Mouse (Mus musculus): ENCODE measurements at regions not wholly inside any gene's neighbourhood (a gene's known extent, or its start where the extent isn't known, plus 50 kb on each side); places are given as distances from the start of the nearest gene placed in this dataset.

- no peak for TF ChIP-seq CTCF (IDR thresholded peaks at IDR 0.05; ENCODE audit: extremely low read depth, insufficient read depth, low read length)
- no peak for TF ChIP-seq POLR2A (IDR thresholded peaks at IDR 0.05; ENCODE audit: extremely low read depth, insufficient read depth, low read length)
Measured at GRCm38 (mm10) chr8:12514138-12514537, 58.7 kb upstream of the Spaca7 start.

Measured in cortical plate, adult 2 months (tissue).